Mouse (Mus musculus) limb, embryonic 12.5 days (tissue): ENCODE results near the gene Itgb4. TPM values are rescaled to one million over a fixed set of nuclear protein-coding genes. Genes with fewer than 3 reads are reported as not detected.

Experiments used
- ATAC-seq: fragments of 200-750 bp; cut with Nextera tagmentation; 2 replicates; pipeline ENCODE4 v1.8.0; 2017; ENCODE audit warnings: low read depth, moderate TSS enrichment; ENCODE audit not compliant: insufficient number of reproducible peaks, insufficient read depth, low FRiP score, low TSS enrichment
- H3K27ac ChIP-seq: fragments of 300-500 bp; sonication (generic); 2 replicates; pipeline ENCODE4 v1.5.1; 2016; ENCODE audit warnings: mild to moderate bottlenecking, moderate library complexity
- H3K27me3 ChIP-seq: fragments of 300-500 bp; sonication (generic); 2 replicates; pipeline ENCODE4 v1.6.1; 2016; ENCODE audit warnings: mild to moderate bottlenecking, moderate library complexity
- H3K36me3 ChIP-seq: fragments of 300-500 bp; sonication (generic); 2 replicates; pipeline ENCODE4 v1.6.1; 2016; ENCODE audit warnings: mild to moderate bottlenecking, moderate library complexity
- H3K4me1 ChIP-seq: fragments of 300-500 bp; sonication (generic); replicated peaks from 2 replicates; pipeline ENCODE4 v1.6.1; 2016
- H3K4me2 ChIP-seq: fragments of 300-500 bp; sonication (generic); 2 replicates; pipeline ENCODE4 v1.6.1; 2016; ENCODE audit warnings: mild to moderate bottlenecking, moderate library complexity
- H3K4me3 ChIP-seq: fragments of 300-500 bp; sonication (generic); replicated peaks from 2 replicates; pipeline ENCODE4 v1.5.1; 2016; ENCODE audit warnings: mild to moderate bottlenecking
- H3K9ac ChIP-seq: fragments of 300-500 bp; sonication (generic); replicated peaks from 2 replicates; pipeline ENCODE4 v1.6.1; 2016; ENCODE audit warnings: mild to moderate bottlenecking, moderate library complexity
- H3K9me3 ChIP-seq: fragments of 300-500 bp; sonication (generic); 2 replicates; pipeline ENCODE4 v1.6.1; 2016; ENCODE audit warnings: mild to moderate bottlenecking, moderate library complexity
- WGBS: fragments of 180-500 bp; shearing (Covaris S2); methylation state at CpG from one replicate; pipeline ENCODE4 v1.1.7; 2016; 5-methylcytosine and 5-hydroxymethylcytosine counted together
- polyA plus RNA-seq: library from polyadenylated mRNA; unstranded; fragments of >200 nt; fragmentation: Nextera tagmentation; extraction: Ambion mirVana; gene quantifications from 2 replicates; pipeline ENCODE4 v1.2.1, GENCODE M21; 2016

Gene Itgb4
- polyA plus RNA-seq, 1 experiment from 2014 or later: 3.1 TPM

GRCm38 (mm10) chr11:116000607-116001006 lies 26.1 kb downstream of the Itgb4 start:
- peaks cover 12% of the 10 kb centered on the region for H3K27me3 ChIP-seq
- H3K4me1 ChIP-seq: peaks cover 12% of the 10 kb centered on the region
- H3K9ac ChIP-seq: no peak overlapping the region
- no peaks in the 10 kb centered on the region for H3K36me3 ChIP-seq
- no peak overlapping the region for H3K27ac ChIP-seq
- no peak overlapping the region for H3K4me2 ChIP-seq
- WGBS: 53% methylated on average over 10 of the region's 10 CpGs
- no peak for ATAC-seq
- H3K4me3 ChIP-seq: no peak overlapping the region
- peaks cover 4% of the 10 kb centered on the region; the same call in 1 of the 2 replicates for H3K9me3 ChIP-seq

GRCm38 (mm10) chr11:116001725-116002124 lies 27.2 kb downstream of the Itgb4 start:
- Histone ChIP-seq H3K9ac (no peak overlapping the region), H3K4me3 (no peak overlapping the region), H3K4me1 (peaks cover 18% of the 10 kb centered on the region), H3K36me3 (peaks cover 4% of the 10 kb centered on the region), H3K4me2 (no peak overlapping the region), H3K27me3 (peaks cover 12% of the 10 kb centered on the region), H3K27ac (no peak overlapping the region), H3K9me3 (peaks cover 4% of the 10 kb centered on the region; the same call in 1 of the 2 replicates)
- no peak for ATAC-seq
- WGBS: 66% methylated on average over 6 of the region's 6 CpGs

GRCm38 (mm10) chr11:116002894-116003293 lies 28.4 kb downstream of the Itgb4 start:
- ATAC-seq: no peak
- H3K27ac ChIP-seq: no peak overlapping the region

GRCm38 (mm10) chr11:116004186-116004823 lies 29.8 kb downstream of the Itgb4 start:
- H3K4me2 ChIP-seq: peak overlapping the region; percentile 61
- ATAC-seq: no peak
- H3K4me3 ChIP-seq: peak overlapping the region; percentile 38
- H3K36me3 ChIP-seq: peaks cover 30% of the 10 kb centered on the region
- 44% methylated on average over 8 of the region's 8 CpGs for WGBS
- H3K27me3 ChIP-seq: peaks cover 9% of the 10 kb centered on the region
- peak overlapping the region; percentile 60 for H3K9ac ChIP-seq
- H3K4me1 ChIP-seq: peaks cover 24% of the 10 kb centered on the region
- peaks cover 4% of the 10 kb centered on the region; the same call in 1 of the 2 replicates for H3K9me3 ChIP-seq
- peak overlapping the region; percentile 75; the same call in 1 of the 2 replicates for H3K27ac ChIP-seq

More at GRCm38 (mm10) chr11:116002894-116003293, 28.4 kb downstream of the Itgb4 start:
- Histone ChIP-seq H3K4me1 (peaks cover 18% of the 10 kb centered on the region), H3K9me3 (peaks cover 4% of the 10 kb centered on the region; the same call in 1 of the 2 replicates), H3K4me2 (no peak overlapping the region), H3K4me3 (no peak overlapping the region), H3K36me3 (peaks cover 16% of the 10 kb centered on the region), H3K27me3 (peaks cover 12% of the 10 kb centered on the region), H3K9ac (no peak overlapping the region)
- 87% methylated on average over 3 of the region's 3 CpGs for WGBS

GRCm38 (mm10) chr11:116004840-116005700 lies 30.6 kb downstream of the Itgb4 start:
- WGBS: 5% methylated on average over 54 of the region's 54 CpGs
- peaks cover 37% of the 10 kb centered on the region for H3K36me3 ChIP-seq
- peaks cover 4% of the 10 kb centered on the region; the same call in 1 of the 2 replicates for H3K9me3 ChIP-seq
- H3K4me2 ChIP-seq: peak overlapping the region; percentile 61
- ATAC-seq: peak; percentile 50
- peaks cover 5% of the 10 kb centered on the region for H3K27me3 ChIP-seq
- H3K4me3 ChIP-seq: peak overlapping the region; percentile 38
- H3K27ac ChIP-seq: peak overlapping the region; percentile 75
- peak overlapping the region; percentile 60 for H3K9ac ChIP-seq
- H3K4me1 ChIP-seq: peaks cover 29% of the 10 kb centered on the region

GRCm38 (mm10) chr11:116005701-116006419 lies 31.4 kb downstream of the Itgb4 start:
- ATAC-seq: 0 out of 2 replicates have a peak, but pooled peaks have one; percentile 16

GRCm38 (mm10) chr11:116007095-116007850 lies 32.8 kb downstream of the Itgb4 start:
- Histone ChIP-seq H3K27me3 (no peaks in the 10 kb centered on the region), H3K27ac (no peak overlapping the region), H3K9ac (no peak overlapping the region), H3K4me3 (no peak overlapping the region), H3K4me1 (peaks cover 44% of the 10 kb centered on the region), H3K36me3 (peaks cover 44% of the 10 kb centered on the region), H3K4me2 (no peak overlapping the region), H3K9me3 (peaks cover 4% of the 10 kb centered on the region; the same call in 1 of the 2 replicates)
- ATAC-seq: no peak
- 84% methylated on average over 28 of the region's 28 CpGs for WGBS

More at GRCm38 (mm10) chr11:116005701-116006419, 31.4 kb downstream of the Itgb4 start:
- Histone ChIP-seq H3K4me1 (peaks cover 35% of the 10 kb centered on the region), H3K36me3 (peaks cover 44% of the 10 kb centered on the region), H3K27ac (no peak overlapping the region), H3K9ac (0 out of 2 replicates have a peak overlapping the region, but pooled peaks have one; percentile 2), H3K4me3 (no peak overlapping the region), H3K4me2 (peak overlapping the region; percentile 61), H3K9me3 (peaks cover 4% of the 10 kb centered on the region; the same call in 1 of the 2 replicates), H3K27me3 (no peaks in the 10 kb centered on the region)
- WGBS: 63% methylated on average over 9 of the region's 9 CpGs

- no peak overlapping the region for H3K27ac ChIP-seq
- peaks cover 49% of the 10 kb centered on the region for H3K4me1 ChIP-seq
- H3K9ac ChIP-seq: no peak overlapping the region
- no peak for ATAC-seq
- H3K4me2 ChIP-seq: no peak overlapping the region
- WGBS: 85% methylated on average over 11 of the region's 11 CpGs
- peaks cover 44% of the 10 kb centered on the region for H3K36me3 ChIP-seq
- no peaks in the 10 kb centered on the region for H3K9me3 ChIP-seq
- H3K4me3 ChIP-seq: no peak overlapping the region
- H3K27me3 ChIP-seq: no peaks in the 10 kb centered on the region
Observed at GRCm38 (mm10) chr11:116008411-116008810, 33.9 kb downstream of the Itgb4 start.

- no peak overlapping the region for H3K9ac ChIP-seq
Observed at GRCm38 (mm10) chr11:116008832-116009375, 34.4 kb downstream of the Itgb4 start.

GRCm38 (mm10) chr11:116009661-116010060 lies 35.2 kb downstream of the Itgb4 start:
- Histone ChIP-seq H3K4me2 (no peak overlapping the region), H3K9me3 (no peaks in the 10 kb centered on the region), H3K36me3 (peaks cover 44% of the 10 kb centered on the region), H3K27ac (0 out of 2 replicates have a peak overlapping the region, but pooled peaks have one; percentile 31), H3K4me3 (no peak overlapping the region), H3K4me1 (peaks cover 46% of the 10 kb centered on the region), H3K27me3 (no peaks in the 10 kb centered on the region), H3K9ac (no peak overlapping the region)
- no peak for ATAC-seq
- 91% methylated on average over 11 of the region's 11 CpGs for WGBS

More at GRCm38 (mm10) chr11:116008832-116009375, 34.4 kb downstream of the Itgb4 start:
- H3K27me3 ChIP-seq: no peaks in the 10 kb centered on the region
- peaks cover 44% of the 10 kb centered on the region for H3K36me3 ChIP-seq
- H3K9me3 ChIP-seq: no peaks in the 10 kb centered on the region
- H3K27ac ChIP-seq: 0 out of 2 replicates have a peak overlapping the region, but pooled peaks have one; percentile 31
- H3K4me1 ChIP-seq: peaks cover 49% of the 10 kb centered on the region
- H3K4me2 ChIP-seq: no peak overlapping the region
- 63% methylated on average over 13 of the region's 13 CpGs for WGBS
- no peak for ATAC-seq
- H3K4me3 ChIP-seq: no peak overlapping the region
